18 mouse cellular contexts compared by ENCODE assay signal in genomic region chr9:71230011-71230410, GRCm38 (mm10).
"Had no signal": no experiment of that assay in that cellular context is flagged by ENCODE, and none has a peak within 500 bp of the region (broad histone marks: within the 10 kb centered on the region; RNA-seq: fewer than 3 reads in every experiment).

No protein-coding gene starts in this region.

- DNase-seq: kidney, adult 11 months; kidney, adult 8-10 months; kidney, postnatal 25 days; layer of hippocampus, adult 9-11 months; liver, postnatal 0 days; lung, embryonic 14.5 days; thymus, adult 18-20 months; thymus, postnatal 36 days had no signal

- H3K4me2 ChIP-seq: limb, embryonic 12.5 days; limb, embryonic 15.5 days; liver, embryonic 11.5 days; lung, embryonic 14.5 days; midbrain, embryonic 15.5 days; neural tube, embryonic 13.5 days had no signal

- H3K9ac ChIP-seq: limb, embryonic 12.5 days; limb, embryonic 15.5 days; liver, embryonic 14.5 days; liver, postnatal 0 days; lung, embryonic 14.5 days; midbrain, embryonic 15.5 days; neural tube, embryonic 13.5 days had no signal

- H3K4me3 ChIP-seq: layer of hippocampus, adult 2 months; limb, embryonic 12.5 days; limb, embryonic 15.5 days; midbrain, embryonic 10.5 days; midbrain, embryonic 15.5 days; neural tube, embryonic 13.5 days had no signal

- H3K27ac ChIP-seq: layer of hippocampus, adult 2 months; limb, embryonic 12.5 days; limb, embryonic 15.5 days; liver, embryonic 14.5 days; macrophage; midbrain, embryonic 10.5 days; midbrain, embryonic 15.5 days; neural tube, embryonic 13.5 days had no signal

- H3K9me3 ChIP-seq: limb, embryonic 12.5 days; limb, embryonic 15.5 days; midbrain, embryonic 10.5 days; midbrain, embryonic 15.5 days; neural tube, embryonic 13.5 days had no signal

- H3K36me3 ChIP-seq: limb, embryonic 12.5 days; limb, embryonic 15.5 days; midbrain, embryonic 10.5 days; midbrain, embryonic 15.5 days; neural tube, embryonic 13.5 days had no signal

- H3K4me1 ChIP-seq: limb, embryonic 12.5 days; limb, embryonic 15.5 days had no signal

- ATAC-seq: liver, postnatal 0 days; lung, postnatal 0 days; midbrain, embryonic 15.5 days had no signal
